Comparison of ENCODE assay signal across 21 mouse cellular contexts in genomic region chr16:85541023-85541422, GRCm38 (mm10). TPM values are rescaled to one million over a fixed set of nuclear protein-coding genes. Genes with fewer than 3 reads are reported as not detected.
DNase-seq lines count a peak whose midpoint lies in the region; TF ChIP-seq lines count a peak whose summit lies in the region.
"Had no signal": no experiment of that assay in that cellular context is flagged by ENCODE, and none has a peak within 500 bp of the region (broad histone marks: within the 10 kb centered on the region; RNA-seq: fewer than 3 reads in every experiment).

No protein-coding gene starts in this region.

- H3K36me3 ChIP-seq in heart, adult 2 months (ENCODE audit: control insufficient read depth, insufficient read depth, low read length), result peaks cover 40% of the 10 kb centered on the region
- H3K36me3 ChIP-seq: embryonic facial prominence, embryonic 12.5 days; forebrain, embryonic 12.5 days; forebrain, embryonic 15.5 days; heart, embryonic 12.5 days; heart, embryonic 15.5 days; hindbrain, embryonic 12.5 days; hindbrain, embryonic 15.5 days had no signal

- H3K27ac ChIP-seq in heart, adult 2 months, result peak overlapping the region; percentile 82
- H3K27ac ChIP-seq in brown adipose tissue, adult 24 weeks (replicated peaks; ENCODE audit: low read depth, low read length), result peak overlapping the region; percentile 86
- H3K27ac ChIP-seq: embryonic facial prominence, embryonic 12.5 days; forebrain, embryonic 12.5 days; forebrain, embryonic 15.5 days; heart, embryonic 15.5 days; hindbrain, embryonic 12.5 days; hindbrain, embryonic 15.5 days had no signal

- no peak overlapping the region; the same call in 1 of the 2 replicates for H3K9ac ChIP-seq in heart, adult 2 months (ENCODE audit: low read depth, low read length)
- H3K9ac ChIP-seq: embryonic facial prominence, embryonic 12.5 days; forebrain, embryonic 12.5 days; forebrain, embryonic 15.5 days; heart, embryonic 12.5 days; heart, embryonic 15.5 days; hindbrain, embryonic 12.5 days; hindbrain, embryonic 15.5 days had no signal

- no peak for TF ChIP-seq POLR2A in heart, adult 2 months (IDR thresholded peaks at IDR 0.05; ENCODE audit: insufficient read depth, low read depth, low read length)
- no peak for TF ChIP-seq POLR2A in lung, adult 2 months (IDR thresholded peaks at IDR 0.05; ENCODE audit: borderline replicate concordance, extremely low read depth, low read depth, low read length)

- no peak for TF ChIP-seq EP300 in heart, adult 2 months (IDR thresholded peaks at IDR 0.05; ENCODE audit: insufficient read depth, low read depth, low read length)

- TF ChIP-seq CTCF in heart, adult 2 months (IDR thresholded peaks at IDR 0.05), result no peak
- TF ChIP-seq CTCF in lung, adult 2 months (IDR thresholded peaks at IDR 0.05; ENCODE audit: insufficient read depth, low read length), result no peak

- H3K27me3 ChIP-seq in heart, adult 2 months (ENCODE audit: control insufficient read depth, insufficient read depth, low read length), result no peaks in the 10 kb centered on the region
- H3K27me3 ChIP-seq: embryonic facial prominence, embryonic 12.5 days; forebrain, embryonic 12.5 days; forebrain, embryonic 15.5 days; heart, embryonic 12.5 days; heart, embryonic 15.5 days; hindbrain, embryonic 12.5 days; hindbrain, embryonic 15.5 days had no signal

- H3K79me2 ChIP-seq in heart, adult 2 months (replicated peaks; ENCODE audit: control insufficient read depth, insufficient read depth, low read length), result peaks cover 2% of the 10 kb centered on the region; the same call in 1 of the 2 replicates

- H3K4me3 ChIP-seq in heart, adult 2 months, result peak overlapping the region; percentile 17; the same call in 1 of the 2 replicates
- H3K4me3 ChIP-seq in lung, adult 2 months (replicated peaks; ENCODE audit: extremely low read depth, low read depth, low read length), result peak overlapping the region; percentile 38
- peak overlapping the region; percentile 11; the same call in 1 of the 2 replicates for H3K4me3 ChIP-seq in brown adipose tissue, adult 24 weeks (ENCODE audit: insufficient read depth, low read depth, low read length)
- H3K4me3 ChIP-seq: embryonic facial prominence, embryonic 12.5 days; erythroblast, embryonic 14.5 days; forebrain, embryonic 12.5 days; forebrain, embryonic 15.5 days; heart, embryonic 12.5 days; heart, embryonic 15.5 days; hindbrain, embryonic 12.5 days; hindbrain, embryonic 15.5 days had no signal

- DNase-seq in heart, adult 2 months, result no peak
- DNase-seq in heart, adult 9 months (ENCODE audit: low spot score in 2 of 2), result no peak
- no peak for DNase-seq in lung, adult 2 months
- no peak for DNase-seq in lung, postnatal 36 days
- DNase-seq in cerebellum, postnatal 10 days, result no peak
- DNase-seq: adrenal gland, adult 2 months; adrenal gland, postnatal 14 days; cerebellum, adult 11-12 months; cerebellum, adult 8-10 months; cerebellum, postnatal 14 days; gastrocnemius, postnatal 10 days had no signal

- 52% methylated on average over 6 of the region's 6 CpGs for whole genome bisulfite sequencing in heart, adult 2 months
- 65% methylated on average over 6 of the region's 6 CpGs for WGBS in lung, adult 2 months

- H3K4me1 ChIP-seq in heart, adult 2 months (ENCODE audit: control insufficient read depth, insufficient read depth, low read length), result peaks cover 15% of the 10 kb centered on the region
- peaks cover 12% of the 10 kb centered on the region for H3K4me1 ChIP-seq in lung, adult 2 months (ENCODE audit: control insufficient read depth, insufficient read depth, low read length)
- H3K4me1 ChIP-seq in brown adipose tissue, adult 24 weeks (ENCODE audit: control insufficient read depth, insufficient read depth, insufficient read length, low read length), result peaks cover 13% of the 10 kb centered on the region
- H3K4me1 ChIP-seq: embryonic facial prominence, embryonic 12.5 days; forebrain, embryonic 12.5 days; forebrain, embryonic 15.5 days; heart, embryonic 15.5 days; hindbrain, embryonic 12.5 days; hindbrain, embryonic 15.5 days had no signal

- intact Hi-C loops in heart, adult 2 months (cut with DNase I), result loop anchor here (10.0 kb wide), 2 partner anchors 264 to 366 kb away; partner anchors contain the start of genes Adamts1 and App

RNA-seq across cellular contexts. Expression of gene Cyyr1, which starts 12.2 kb away (rescaled TPM):
- total RNA-seq in heart, adult 2 months (2021), result 10 to 100 TPM; 37.4 to 39.5 TPM
- polyA plus RNA-seq in heart, adult 2 months (2012; rRNA removed), result 15.1 and 21.1 TPM in 2 replicates
- polyA plus RNA-seq in lung, adult 2 months (2012; rRNA removed), result 93.4 and 113 TPM in 2 replicates
- 12.4 and 16.1 TPM in 2 replicates for polyA plus RNA-seq in brown adipose tissue, adult 24 weeks (2012; ENCODE audit: insufficient read depth, insufficient read length, missing spikeins)
- total RNA-seq: MEL had no signal
- polyA plus RNA-seq: erythroblast, embryonic 14.5 days had no signal
